Mouse (Mus musculus): ENCODE data around the gene Olfr77.

The Olfr77 gene

DNA sequence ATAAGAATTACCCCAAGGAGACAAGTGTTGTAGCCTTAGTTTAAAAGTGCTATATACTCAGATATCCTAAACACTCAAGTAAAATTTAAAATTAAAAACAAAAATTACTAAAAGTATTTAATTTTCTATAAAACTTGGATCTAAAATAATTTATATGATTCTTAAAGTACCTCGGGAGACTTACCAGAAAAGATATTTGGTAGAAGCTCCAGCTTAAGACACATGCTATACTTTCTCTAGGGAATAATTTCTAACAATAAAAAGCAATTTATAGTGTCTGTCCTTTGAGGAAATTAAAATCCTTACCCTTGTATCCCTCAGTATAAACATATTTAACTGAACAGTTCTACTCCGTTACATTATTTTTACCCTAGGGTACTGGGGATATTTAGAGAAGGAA lies at the start of gene Olfr77:
Gene Olfr77 (plus strand): TSS at position 301 of the 400 bp plus-strand sequence.
- in situ Hi-C loops (cut with MboI; ENCODE audit: low sequenced_read_pairs): no loop called here

DNA sequence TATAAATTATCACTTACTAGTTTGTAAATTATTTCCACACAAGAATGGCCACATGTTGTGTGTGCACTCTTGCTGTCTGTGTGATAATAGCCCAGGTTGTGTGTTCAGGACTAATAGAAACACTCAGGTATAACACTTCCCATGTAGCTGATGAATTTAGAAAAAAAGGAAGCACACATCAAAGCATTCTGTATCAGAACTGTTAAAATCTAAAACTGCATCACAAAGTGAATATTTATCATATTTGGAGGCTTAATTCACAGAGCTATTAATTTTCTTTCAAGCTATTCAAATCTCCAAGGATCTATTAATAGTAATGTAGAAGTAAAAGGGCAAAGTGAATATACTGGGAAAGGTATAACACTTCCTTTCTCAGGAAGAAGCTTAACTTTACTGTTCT lies 28.8 kb upstream of the Olfr77 start, which contains the start of gene Olfr862:
Gene Olfr862 (minus strand): TSS at position 101 of the 400 bp plus-strand sequence.
- in situ Hi-C loops (cut with MboI; ENCODE audit: low sequenced_read_pairs): no loop called here

- in situ Hi-C loops (cut with MboI; ENCODE audit: low sequenced_read_pairs): no loop called here
These were observed 5.5 kb upstream of the Olfr77 start for GRCm38 (mm10) chr9:19911170-19911569.
